Mouse (Mus musculus): Measurements from ENCODE around the gene Pkd1l1. TPM values are rescaled to one million over a fixed set of nuclear protein-coding genes. Genes with fewer than 3 reads are reported as not detected.

Pkd1l1 gene
- polyA plus RNA-seq, 2 experiments = 0.04 to 0.11 TPM

- Histone ChIP-seq H3K9me3 (ENCODE audit: control insufficient read depth, low read length) (no peaks in the 10 kb centered on the region), H3K27ac (replicated peaks; ENCODE audit: low read depth, low read length) (no peak overlapping the region), H3K9ac (ENCODE audit: low read depth, low read length, severe bottlenecking) (no peak overlapping the region), H3K4me3 (replicated peaks; ENCODE audit: low read length) (no peak overlapping the region), H3K4me1 (ENCODE audit: control insufficient read depth, insufficient read depth, low read length) (no peaks in the 10 kb centered on the region), H3K4me2 (replicated peaks; ENCODE audit: low read depth, low read length, severe bottlenecking) (no peak overlapping the region), H3K27me3 (ENCODE audit: control insufficient read depth, insufficient read depth, low read length) (no peaks in the 10 kb centered on the region), H3K36me3 (ENCODE audit: control insufficient read depth, insufficient read depth, low read length) (no peaks in the 10 kb centered on the region)
- TF ChIP-seq POLR2A (IDR thresholded peaks at IDR 0.05; ENCODE audit: borderline replicate concordance, extremely low read depth, insufficient read depth, insufficient read length) = no peak
- ATAC-seq (ENCODE audit: low FRiP score, low read depth) (no peak), DNase-seq (ENCODE audit: low spot score) (peak; percentile 62)
- 36% methylated on average over 6 of the region's 6 CpGs for WGBS
Measured at GRCm38 (mm10) chr11:8983237-8983861, 10.3 kb upstream of the Pkd1l1 start.

DNA sequence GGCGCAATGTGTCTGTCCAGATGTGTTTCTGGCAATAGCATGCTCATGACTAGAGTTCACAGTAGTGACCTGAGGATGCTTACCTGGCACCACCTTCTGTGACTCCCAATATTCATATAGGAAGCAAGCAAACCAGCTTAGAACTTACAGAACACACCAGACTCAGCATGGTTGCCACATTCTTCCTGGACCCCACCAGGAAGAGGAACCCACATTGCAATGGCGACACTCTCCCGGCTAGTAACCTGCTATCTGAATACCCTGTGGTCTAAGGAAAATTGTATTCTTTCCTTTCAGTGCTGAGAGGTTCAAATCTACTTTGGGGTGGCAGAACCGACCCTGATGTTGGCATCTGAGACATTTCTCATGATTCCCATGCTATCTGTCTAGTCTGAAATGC is 5.1 kb upstream of the Pkd1l1 start:
- Histone ChIP-seq H3K36me3 (ENCODE audit: control insufficient read depth, insufficient read depth, low read length) (no peaks in the 10 kb centered on the region), H3K9me3 (ENCODE audit: control insufficient read depth, low read length) (no peaks in the 10 kb centered on the region), H3K4me1 (ENCODE audit: control insufficient read depth, insufficient read depth, low read length) (peaks cover 6% of the 10 kb centered on the region), H3K4me3 (replicated peaks; ENCODE audit: low read length) (no peak overlapping the region), H3K4me2 (replicated peaks; ENCODE audit: low read depth, low read length, severe bottlenecking) (no peak overlapping the region), H3K27me3 (ENCODE audit: control insufficient read depth, insufficient read depth, low read length) (no peaks in the 10 kb centered on the region), H3K27ac (replicated peaks; ENCODE audit: low read depth, low read length) (no peak overlapping the region), H3K9ac (ENCODE audit: low read depth, low read length, severe bottlenecking) (no peak overlapping the region)
- TF ChIP-seq POLR2A (IDR thresholded peaks at IDR 0.05; ENCODE audit: borderline replicate concordance, extremely low read depth, insufficient read depth, insufficient read length) = no peak
- ATAC-seq (ENCODE audit: low FRiP score, low read depth) (no peak), DNase-seq (ENCODE audit: low spot score) (no peak)
- 86% methylated on average over 4 of the region's 4 CpGs for WGBS

- H3K4me3 ChIP-seq (replicated peaks; ENCODE audit: low read length) = no peak overlapping the region
- ATAC-seq (ENCODE audit: low FRiP score, low read depth) (no peak), DNase-seq (ENCODE audit: low spot score) (no peak)
- TF ChIP-seq POLR2A (IDR thresholded peaks at IDR 0.05; ENCODE audit: borderline replicate concordance, extremely low read depth, insufficient read depth, insufficient read length) = no peak
- no peak overlapping the region for H3K4me2 ChIP-seq (replicated peaks; ENCODE audit: low read depth, low read length, severe bottlenecking)
- 84% methylated on average over 6 of the region's 6 CpGs for WGBS
- H3K27me3 ChIP-seq (ENCODE audit: control insufficient read depth, insufficient read depth, low read length) = no peaks in the 10 kb centered on the region
- H3K4me1 ChIP-seq (ENCODE audit: control insufficient read depth, insufficient read depth, low read length) = peaks cover 6% of the 10 kb centered on the region
- H3K9ac ChIP-seq (ENCODE audit: low read depth, low read length, severe bottlenecking) = no peak overlapping the region
- H3K9me3 ChIP-seq (ENCODE audit: control insufficient read depth, low read length) = no peaks in the 10 kb centered on the region
- no peak overlapping the region for H3K27ac ChIP-seq (replicated peaks; ENCODE audit: low read depth, low read length)
- no peaks in the 10 kb centered on the region for H3K36me3 ChIP-seq (ENCODE audit: control insufficient read depth, insufficient read depth, low read length)
Measured at GRCm38 (mm10) chr11:8972093-8972492, 973 bp downstream of the Pkd1l1 start.

- no peak for ATAC-seq (ENCODE audit: low FRiP score, low read depth)
- Histone ChIP-seq H3K4me2 (replicated peaks; ENCODE audit: low read depth, low read length, severe bottlenecking) (no peak overlapping the region), H3K36me3 (ENCODE audit: control insufficient read depth, insufficient read depth, low read length) (no peaks in the 10 kb centered on the region), H3K9ac (ENCODE audit: low read depth, low read length, severe bottlenecking) (no peak overlapping the region), H3K27ac (replicated peaks; ENCODE audit: low read depth, low read length) (no peak overlapping the region), H3K4me3 (replicated peaks; ENCODE audit: low read length) (no peak overlapping the region), H3K9me3 (ENCODE audit: control insufficient read depth, low read length) (no peaks in the 10 kb centered on the region), H3K4me1 (ENCODE audit: control insufficient read depth, insufficient read depth, low read length) (no peaks in the 10 kb centered on the region), H3K27me3 (ENCODE audit: control insufficient read depth, insufficient read depth, low read length) (no peaks in the 10 kb centered on the region)
- TF ChIP-seq POLR2A (IDR thresholded peaks at IDR 0.05; ENCODE audit: borderline replicate concordance, extremely low read depth, insufficient read depth, insufficient read length) = no peak
- no peak for DNase-seq (ENCODE audit: low spot score)
- 78% methylated on average over 9 of the region's 9 CpGs for whole genome bisulfite sequencing
Measured at GRCm38 (mm10) chr11:8970509-8970908, 2.6 kb downstream of the Pkd1l1 start.

- WGBS = 90% methylated on average over 7 of the region's 7 CpGs
- no peak for ATAC-seq (ENCODE audit: low FRiP score, low read depth)
- H3K27ac ChIP-seq (replicated peaks; ENCODE audit: low read depth, low read length) = no peak overlapping the region
Measured at GRCm38 (mm10) chr11:8968094-8968493, 5.0 kb downstream of the Pkd1l1 start.

More at GRCm38 (mm10) chr11:8968094-8968493, 5.0 kb downstream of the Pkd1l1 start:
- no peak overlapping the region for H3K4me2 ChIP-seq (replicated peaks; ENCODE audit: low read depth, low read length, severe bottlenecking)
- no peaks in the 10 kb centered on the region for H3K27me3 ChIP-seq (ENCODE audit: control insufficient read depth, insufficient read depth, low read length)
- no peaks in the 10 kb centered on the region for H3K36me3 ChIP-seq (ENCODE audit: control insufficient read depth, insufficient read depth, low read length)
- DNase-seq (ENCODE audit: low spot score) = no peak
- H3K9ac ChIP-seq (ENCODE audit: low read depth, low read length, severe bottlenecking) = no peak overlapping the region
- H3K4me1 ChIP-seq (ENCODE audit: control insufficient read depth, insufficient read depth, low read length) = no peaks in the 10 kb centered on the region
- no peak for TF ChIP-seq POLR2A (IDR thresholded peaks at IDR 0.05; ENCODE audit: borderline replicate concordance, extremely low read depth, insufficient read depth, insufficient read length)
- H3K9me3 ChIP-seq (ENCODE audit: control insufficient read depth, low read length) = no peaks in the 10 kb centered on the region
- H3K4me3 ChIP-seq (replicated peaks; ENCODE audit: low read length) = no peak overlapping the region

Data from limb, embryonic 14.5 days (tissue).